Mouse (Mus musculus) right cerebral cortex, postnatal 10 days (tissue): ENCODE results near the gene Bmf.

ENCODE experiments used
- DNase-seq, 2 experiments: peaks; one replicate each; pipeline ENCODE4 v3.0.0; 2021; ENCODE audit warnings: low spot score in 2 of 2

Gene Bmf

DNA sequence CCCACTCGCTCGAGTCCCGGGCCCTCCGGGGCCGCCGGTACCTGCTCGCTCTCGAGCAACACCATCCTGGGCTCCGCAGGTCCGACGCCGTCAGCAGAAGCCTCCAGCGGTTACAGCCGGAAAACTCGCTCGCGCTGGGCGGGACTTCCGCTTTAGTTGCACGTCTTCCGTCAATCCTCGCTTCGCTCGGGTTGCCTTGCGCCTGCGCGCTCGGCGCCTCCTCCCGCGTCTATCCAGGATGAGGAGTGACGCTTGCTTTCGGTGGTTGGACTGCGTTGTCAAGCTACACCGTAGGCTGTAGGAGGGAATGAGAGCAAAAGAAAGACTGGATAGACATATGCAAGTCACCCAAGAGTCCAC is 70.0 kb downstream of the Bmf start, which contains the start of gene Srp14:
Srp14 (minus strand) TSS at position 162 of the 360 bp plus-strand sequence.
- DNase-seq, result peak; percentile 95 to 96

DNA sequence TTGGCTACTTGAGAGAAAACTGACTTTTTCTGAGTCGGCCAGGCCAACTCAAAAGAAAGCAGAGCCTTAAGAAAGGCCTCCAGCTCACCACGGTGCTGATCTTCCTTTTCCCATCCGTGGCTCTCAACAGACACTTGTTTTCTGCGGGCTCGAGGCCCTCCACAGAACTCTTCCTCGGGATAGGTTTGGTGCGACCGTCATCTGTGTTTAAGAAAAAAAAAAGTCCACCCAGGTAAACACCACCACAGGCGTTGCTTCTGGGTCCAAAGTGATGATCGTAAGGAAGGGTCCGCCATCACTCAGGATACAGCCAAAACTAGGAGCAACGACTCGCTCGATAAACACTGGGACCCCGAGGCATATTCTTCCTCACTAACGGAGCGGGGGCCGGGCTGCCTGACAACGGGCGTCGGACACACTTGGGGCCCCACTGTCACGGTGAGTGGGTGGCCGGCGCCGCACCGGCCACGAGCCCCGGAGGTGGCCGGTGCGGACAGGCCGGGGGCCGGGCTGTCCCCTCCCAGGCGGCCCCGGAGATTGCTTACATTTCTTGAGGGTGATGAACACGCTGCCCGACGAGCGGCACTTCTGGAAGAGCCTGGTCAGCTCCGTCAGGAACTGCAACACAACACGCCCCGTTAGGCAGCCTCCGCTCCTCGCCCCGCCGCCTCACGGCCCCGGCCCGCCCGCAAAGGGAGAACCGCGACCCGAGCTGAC is 70.5 kb downstream of the Bmf start:
- no peak for DNase-seq
